Mouse (Mus musculus) lung, postnatal 4 days (tissue): ENCODE measurements at regions not wholly inside any gene's neighbourhood (a gene's known extent, or its start where the extent isn't known, plus 50 kb on each side); places are given as distances from the start of the nearest gene placed in this dataset.

Experiments
- DNase-seq, 2 experiments: peaks; one replicate each; pipeline ENCODE4 v3.0.0; 2021

DNA sequence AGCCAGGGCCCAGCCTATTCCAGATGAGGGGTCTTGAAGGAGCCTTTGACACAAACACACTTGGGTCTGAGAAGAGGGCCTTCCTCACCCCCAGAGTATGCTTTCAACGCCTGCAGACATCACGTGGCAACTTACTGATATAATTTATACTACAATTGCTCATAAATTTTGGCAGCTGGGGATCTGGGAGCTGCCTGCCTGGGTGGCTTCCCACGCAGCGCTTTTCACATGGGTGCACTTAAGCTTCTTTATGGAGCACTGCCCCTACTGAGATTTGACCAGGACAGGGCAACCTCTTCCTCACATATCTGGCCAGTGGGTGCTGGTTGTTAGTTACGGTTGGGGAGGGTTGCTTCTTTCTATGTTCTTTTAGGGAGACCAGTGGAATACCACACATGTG is 61.6 kb downstream of the Spesp1 start:
- peak in 1 of 2 experiments; percentile 10 for DNase-seq

- peak in 1 of 2 experiments; percentile 13 for DNase-seq
Observed at GRCm38 (mm10) chr9:62215151-62215859, 66.7 kb downstream of the Spesp1 start.

- peak in 1 of 2 experiments; percentile 12 for DNase-seq
Observed at GRCm38 (mm10) chr9:62214546-62214945, 67.5 kb downstream of the Spesp1 start.

- DNase-seq = peak in 1 of 2 experiments; percentile 4
Observed at GRCm38 (mm10) chr9:62212615-62213014, 69.4 kb downstream of the Spesp1 start.

DNA sequence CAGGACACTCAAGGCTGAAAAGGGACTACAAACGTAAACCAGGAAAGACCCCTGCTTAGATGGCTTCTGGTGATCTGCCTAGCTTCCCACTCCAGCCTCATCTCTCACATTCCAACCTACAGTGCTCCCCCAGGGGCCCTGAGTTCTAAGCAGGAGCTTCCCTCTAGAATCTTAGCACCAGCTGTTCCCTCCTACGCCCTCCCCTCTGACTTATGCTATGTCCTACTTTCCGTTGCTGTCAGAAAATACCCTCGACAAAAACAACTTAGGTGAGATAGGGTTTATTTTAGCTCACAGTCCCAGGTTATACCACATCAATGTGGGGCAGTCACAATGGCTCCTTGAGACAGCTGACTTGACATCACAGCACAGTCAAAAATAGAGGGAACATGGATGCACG is 71.2 kb downstream of the Spesp1 start:
- peak in 1 of 2 experiments; percentile 3 for DNase-seq

DNA sequence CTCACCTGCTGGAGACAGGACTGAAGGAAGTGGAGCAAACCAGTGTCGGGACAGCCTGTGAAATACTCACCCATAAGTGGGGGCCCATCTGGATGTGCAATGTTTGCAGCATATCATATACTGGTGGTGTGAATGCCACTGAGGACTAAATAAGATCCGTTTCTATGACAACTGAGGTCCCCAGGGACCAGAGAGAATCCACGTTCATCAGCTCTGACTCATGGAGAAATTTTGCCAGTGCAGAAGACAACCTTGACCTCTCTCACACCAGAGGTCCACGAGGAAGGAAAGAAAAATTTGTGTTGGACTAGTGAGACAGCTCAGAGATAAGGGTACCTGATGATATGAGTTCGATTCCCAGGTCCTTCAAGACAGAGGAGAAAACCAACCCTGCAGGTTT is 73.6 kb downstream of the Spesp1 start:
- peak in 1 of 2 experiments; percentile 10 for DNase-seq

DNA sequence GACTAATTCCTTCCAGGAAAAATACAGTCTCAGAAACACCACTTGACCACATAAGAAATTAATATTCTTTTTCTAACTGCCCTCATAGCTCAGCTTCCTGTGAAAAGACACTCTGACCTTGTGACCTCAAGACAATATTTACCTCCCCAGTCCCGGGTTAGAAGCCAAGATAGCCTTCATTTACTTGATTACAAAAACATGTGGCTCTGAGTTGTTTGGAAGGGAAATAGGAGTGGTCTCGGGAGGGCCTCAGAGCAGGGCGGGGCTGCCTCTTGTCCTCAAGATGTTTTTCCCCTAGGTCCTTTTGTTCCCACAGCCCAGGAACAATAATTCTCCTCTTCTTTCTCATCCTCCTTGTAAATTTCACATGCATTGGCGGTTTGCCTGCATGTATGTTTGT is 76.7 kb downstream of the Spesp1 start:
- DNase-seq = peak in 1 of 2 experiments; percentile 22

DNA sequence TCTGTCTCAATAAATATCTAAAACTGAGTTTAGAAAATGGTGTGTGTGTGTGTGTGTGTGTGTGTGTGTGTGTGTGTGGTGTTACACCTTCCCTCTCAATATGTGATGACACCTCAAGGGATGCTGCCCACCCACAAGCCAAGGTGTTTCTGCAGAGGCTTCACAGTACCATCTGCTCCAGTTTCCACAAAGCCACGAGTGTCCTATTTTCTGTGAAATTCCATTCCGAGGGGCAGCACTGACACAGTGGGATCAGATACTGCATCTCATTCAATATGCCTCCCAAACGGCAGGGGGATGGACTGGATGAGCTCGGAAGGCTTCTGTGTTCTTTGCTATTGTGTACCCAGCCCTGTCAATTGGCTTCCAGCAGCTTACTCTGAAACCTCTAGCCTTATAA is 78.5 kb downstream of the Spesp1 start:
- DNase-seq = no peak

DNA sequence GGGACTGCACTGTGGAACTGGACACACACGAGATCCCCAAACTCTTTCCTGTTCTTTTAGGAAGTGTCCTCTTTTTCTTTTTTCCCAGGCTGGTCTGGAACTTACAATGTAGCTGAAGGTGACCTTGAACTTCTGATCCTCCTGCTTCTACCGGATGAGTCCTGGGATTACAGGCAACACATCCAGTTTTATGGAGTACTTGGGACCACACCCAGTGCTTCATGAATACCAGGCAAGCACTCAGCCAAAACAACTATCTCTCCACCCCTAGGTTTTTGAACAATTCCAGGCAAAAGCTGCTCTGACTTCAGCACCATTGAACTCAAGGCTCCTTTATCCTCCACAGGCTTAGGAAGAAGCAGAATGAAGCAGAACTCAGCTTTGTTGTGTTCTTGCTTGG is 79.7 kb downstream of the Spesp1 start:
- DNase-seq = no peak

DNA sequence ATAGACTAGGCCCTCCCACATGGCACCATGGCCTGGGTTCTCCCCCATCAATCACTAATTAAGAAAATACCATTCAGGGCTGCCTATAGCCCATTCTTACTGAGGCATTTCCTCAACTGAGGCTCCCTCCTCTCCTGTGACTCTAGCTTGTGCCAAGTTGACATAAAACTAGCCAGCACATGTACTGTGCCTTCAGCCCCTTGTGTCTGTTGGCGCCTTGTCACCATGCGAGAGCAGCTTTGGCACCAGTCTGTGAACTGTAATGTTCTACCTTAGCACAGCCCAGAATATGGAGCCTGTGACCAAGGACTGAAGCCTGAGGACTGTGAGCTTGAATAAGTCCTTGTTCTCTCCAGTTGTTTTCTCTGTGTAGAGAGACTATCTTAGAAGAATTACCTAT is 75.0 kb upstream of the Glce start:
- DNase-seq = no peak

GRCm38 (mm10) chr9:62192424-62192892 is 70.0 kb upstream of the Glce start:
- no peak for DNase-seq

- DNase-seq = no peak
Observed at GRCm38 (mm10) chr9:62190474-62190873, 68.0 kb upstream of the Glce start.

DNA sequence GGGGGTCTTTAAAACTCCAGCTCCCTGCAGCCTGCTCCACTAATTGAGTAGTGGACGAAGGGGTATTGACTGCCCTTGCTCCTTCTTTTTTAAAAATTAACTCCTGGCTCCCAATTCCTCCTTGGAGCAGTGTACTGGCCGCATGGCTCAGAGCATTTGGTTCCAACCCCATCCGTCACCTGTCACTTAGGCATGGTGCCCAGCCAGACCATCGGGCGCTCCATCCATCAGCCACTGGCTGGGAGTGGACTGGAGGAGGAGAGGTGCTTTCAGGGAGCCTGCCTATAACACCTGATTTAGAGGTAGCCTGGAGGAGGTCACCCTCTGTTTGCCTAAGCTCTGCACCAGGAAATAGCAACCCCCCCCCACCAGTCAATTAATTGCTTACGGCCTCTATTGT is 66.4 kb upstream of the Glce start:
- no peak for DNase-seq

DNA sequence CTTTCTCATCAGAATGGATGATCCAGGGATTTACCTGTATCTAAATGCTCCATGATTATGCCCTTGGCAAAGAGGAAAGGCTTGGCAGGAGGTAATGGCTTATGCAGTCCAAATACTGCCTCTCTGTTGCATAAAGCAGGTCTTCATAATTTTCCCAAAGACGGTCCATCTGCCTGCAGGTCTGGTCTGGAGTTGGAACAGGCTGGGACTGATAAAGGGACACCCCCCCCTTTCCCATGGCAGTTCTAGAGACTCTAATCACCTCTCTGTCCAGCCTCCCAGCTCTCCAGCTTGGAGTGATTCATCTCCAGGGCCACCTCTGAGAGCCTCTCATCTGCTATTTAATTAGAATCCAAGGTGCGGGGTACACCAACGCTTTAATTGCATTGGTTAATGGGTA is 65.9 kb upstream of the Glce start:
- no peak for DNase-seq

- DNase-seq = no peak
Observed at GRCm38 (mm10) chr9:62186886-62187285, 64.4 kb upstream of the Glce start.

GRCm38 (mm10) chr9:62185516-62186280 is 63.2 kb upstream of the Glce start:
- DNase-seq = no peak

DNA sequence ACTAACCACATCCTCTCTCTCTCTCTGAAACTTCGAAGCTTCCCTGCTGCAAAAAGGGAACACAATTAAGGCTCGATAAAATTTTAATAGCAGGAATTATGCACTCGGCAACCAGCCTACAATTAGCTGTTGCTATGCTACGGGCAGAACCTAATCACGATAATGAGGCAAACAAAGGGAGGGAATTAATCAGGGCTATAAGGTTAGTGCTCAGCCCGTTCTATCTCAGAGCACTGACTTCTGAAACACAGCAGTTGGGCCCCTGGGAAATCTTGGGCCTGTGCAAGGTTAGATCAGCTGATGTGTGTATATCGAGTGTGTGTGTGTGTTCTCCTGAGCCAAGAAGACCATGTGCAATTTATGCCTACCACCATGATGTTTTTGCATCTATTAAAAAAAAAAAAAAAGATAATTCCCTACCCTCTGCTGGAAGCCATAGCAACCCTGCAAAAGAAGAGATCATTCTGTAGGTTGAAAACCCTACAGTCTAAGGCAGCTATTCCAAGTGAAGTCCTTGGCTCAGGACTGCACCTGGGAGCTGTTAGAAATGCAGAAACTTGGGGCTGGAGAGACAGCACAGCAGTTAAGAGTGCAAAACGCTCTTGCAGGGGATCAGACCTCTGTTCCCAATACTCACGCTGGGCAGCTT is 58.9 kb upstream of the Glce start:
- DNase-seq = no peak

DNA sequence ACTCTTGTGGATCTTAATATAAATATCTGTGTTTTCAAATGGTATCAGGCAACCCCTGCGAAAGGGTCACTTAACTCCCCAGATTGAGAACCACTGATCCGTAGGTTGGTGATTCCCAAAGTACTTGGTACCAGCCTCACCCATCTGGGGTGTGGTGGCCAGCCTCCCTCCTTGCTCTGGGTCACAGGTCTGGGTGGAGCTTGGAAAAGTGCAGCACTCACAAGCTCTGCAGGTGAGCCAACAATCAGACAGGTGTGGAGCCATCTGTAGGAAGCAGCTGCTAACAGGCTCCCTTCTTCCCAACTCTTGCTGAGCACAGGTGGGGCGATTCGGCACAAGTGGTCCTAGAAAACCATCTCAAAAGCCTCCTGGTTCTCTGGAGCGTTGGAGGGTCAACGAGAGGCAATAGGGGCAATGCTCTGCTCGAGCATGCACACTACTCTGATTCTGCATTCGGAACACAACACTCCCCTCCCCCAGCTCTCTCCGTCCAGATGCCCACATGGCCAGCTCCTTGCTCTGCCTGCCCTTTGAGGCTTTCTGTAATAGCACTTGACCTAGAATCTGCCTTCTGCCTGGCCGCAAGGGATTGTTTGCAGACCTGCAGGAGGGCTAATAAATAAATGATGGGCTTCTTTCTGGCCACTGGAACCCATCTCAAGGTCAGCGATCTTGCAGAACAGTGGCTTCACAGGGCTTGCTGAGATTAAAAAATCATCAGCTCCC is 58.2 kb upstream of the Glce start:
- DNase-seq = no peak

- DNase-seq = no peak
Observed at GRCm38 (mm10) chr9:62174651-62175050, 52.2 kb upstream of the Glce start.
